Mouse (Mus musculus): ENCODE results near the gene Zcchc18. TPM values are rescaled to one million over a fixed set of nuclear protein-coding genes. Genes with fewer than 3 reads are reported as not detected.
A peak's percentile ranks its signal among the peaks of the same experiment; 100 is the strongest.

The Zcchc18 gene
- polyA plus RNA-seq, 1 experiment from 2014 or later: 39.2 TPM

DNA sequence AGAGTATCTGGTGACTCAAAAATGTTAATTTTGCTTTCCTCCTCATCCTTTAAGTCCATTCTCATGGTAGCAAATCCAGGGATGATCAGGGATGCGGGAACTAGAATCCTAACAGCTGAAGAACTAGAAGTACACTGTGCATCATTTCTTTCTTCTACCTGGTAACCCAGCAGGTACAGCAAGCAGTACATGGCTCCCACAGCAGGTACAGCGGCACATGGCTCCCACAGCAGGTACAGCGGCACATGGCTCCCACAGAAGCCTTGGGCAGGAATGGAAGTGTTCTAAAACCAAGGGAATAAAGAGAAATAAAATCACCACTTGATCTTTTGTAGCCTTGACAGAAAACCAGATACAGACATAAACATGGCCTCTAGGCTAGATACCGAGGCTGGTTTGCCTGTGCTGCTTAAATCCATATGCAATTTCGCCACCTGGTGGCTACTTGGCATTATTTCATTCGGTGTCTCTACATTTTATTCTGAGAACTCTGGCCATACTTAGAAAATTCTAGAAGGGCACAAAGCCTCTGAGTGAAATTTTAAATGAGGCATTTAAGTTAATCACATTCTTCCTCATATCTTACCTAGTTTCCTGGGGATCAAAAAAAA lies 22.2 kb downstream of the Zcchc18 start:
- no peaks in the 10 kb centered on the region for H3K4me1 ChIP-seq
- H3K9me3 ChIP-seq: no peaks in the 10 kb centered on the region
- WGBS: 58% methylated on average over 6 of the region's 6 CpGs
- no peaks in the 10 kb centered on the region for H3K27me3 ChIP-seq (replicated peaks; ENCODE audit: low read depth, poor library complexity, severe bottlenecking)
- H3K36me3 ChIP-seq (replicated peaks): peaks cover 15% of the 10 kb centered on the region
- DNase-seq (ENCODE audit: low spot score): peak; percentile 42
- H3K27ac ChIP-seq (replicated peaks): no peak overlapping the region
- H3K4me3 ChIP-seq: no peak overlapping the region

- H3K4me1 ChIP-seq: no peaks in the 10 kb centered on the region
- WGBS: 33% methylated on average over 1 of the region's 1 CpGs
- peaks cover 4% of the 10 kb centered on the region; the same call in 1 of the 2 replicates for H3K27me3 ChIP-seq (replicated peaks; ENCODE audit: low read depth, poor library complexity, severe bottlenecking)
- no peaks in the 10 kb centered on the region for H3K9me3 ChIP-seq
- no peak overlapping the region for H3K4me3 ChIP-seq
- no peaks in the 10 kb centered on the region; the same call in 1 of the 2 replicates for H3K36me3 ChIP-seq (replicated peaks)
- no peak overlapping the region for H3K27ac ChIP-seq (replicated peaks)
- DNase-seq (ENCODE audit: low spot score): peak; percentile 25
Observed at GRCm38 (mm10) chrX:137017668-137018067, 24.7 kb downstream of the Zcchc18 start.

- peak; percentile 50 for DNase-seq (ENCODE audit: low spot score)
- no peaks in the 10 kb centered on the region for H3K9me3 ChIP-seq
- H3K4me3 ChIP-seq: no peak overlapping the region
- H3K4me1 ChIP-seq: no peaks in the 10 kb centered on the region
- 14% methylated on average over 1 of the region's 1 CpGs for WGBS
- no peaks in the 10 kb centered on the region; the same call in 1 of the 2 replicates for H3K36me3 ChIP-seq (replicated peaks)
- H3K27me3 ChIP-seq (replicated peaks; ENCODE audit: low read depth, poor library complexity, severe bottlenecking): peaks cover 4% of the 10 kb centered on the region; the same call in 1 of the 2 replicates
- no peak overlapping the region for H3K27ac ChIP-seq (replicated peaks)
Observed at GRCm38 (mm10) chrX:137019310-137019709, 26.4 kb downstream of the Zcchc18 start.

- H3K4me3 ChIP-seq: no peak overlapping the region
- H3K27ac ChIP-seq (replicated peaks): no peak overlapping the region
- H3K9me3 ChIP-seq: no peaks in the 10 kb centered on the region
- H3K27me3 ChIP-seq (replicated peaks; ENCODE audit: low read depth, poor library complexity, severe bottlenecking): peaks cover 10% of the 10 kb centered on the region; the same call in 1 of the 2 replicates
- 97% methylated on average over 8 of the region's 8 CpGs for WGBS
- peaks cover 16% of the 10 kb centered on the region for H3K36me3 ChIP-seq (replicated peaks)
- no peak for DNase-seq (ENCODE audit: low spot score)
- H3K4me1 ChIP-seq: no peaks in the 10 kb centered on the region
Observed at GRCm38 (mm10) chrX:137030916-137031315, 38.0 kb downstream of the Zcchc18 start.

- no peak for DNase-seq (ENCODE audit: low spot score)
- Histone ChIP-seq H3K36me3 (replicated peaks) (peaks cover 16% of the 10 kb centered on the region), H3K27ac (replicated peaks) (no peak overlapping the region), H3K4me1 (no peaks in the 10 kb centered on the region), H3K27me3 (replicated peaks; ENCODE audit: low read depth, poor library complexity, severe bottlenecking) (peaks cover 10% of the 10 kb centered on the region; the same call in 1 of the 2 replicates), H3K9me3 (no peaks in the 10 kb centered on the region), H3K4me3 (no peak overlapping the region)
- 83% methylated on average over 5 of the region's 5 CpGs for WGBS
Observed at GRCm38 (mm10) chrX:137031726-137032125, 38.8 kb downstream of the Zcchc18 start.

GRCm38 (mm10) chrX:137034322-137034721 lies 41.4 kb downstream of the Zcchc18 start:
- WGBS: 61% methylated on average over 4 of the region's 4 CpGs
- H3K27me3 ChIP-seq (replicated peaks; ENCODE audit: low read depth, poor library complexity, severe bottlenecking): no peaks in the 10 kb centered on the region; the same call in 1 of the 2 replicates
- H3K9me3 ChIP-seq: no peaks in the 10 kb centered on the region
- no peak overlapping the region for H3K27ac ChIP-seq (replicated peaks)
- H3K36me3 ChIP-seq (replicated peaks): peaks cover 7% of the 10 kb centered on the region
- H3K4me1 ChIP-seq: no peaks in the 10 kb centered on the region
- no peak overlapping the region for H3K4me3 ChIP-seq
- DNase-seq (ENCODE audit: low spot score): no peak

GRCm38 (mm10) chrX:137037470-137037999 lies 44.6 kb downstream of the Zcchc18 start:
- no peaks in the 10 kb centered on the region for H3K9me3 ChIP-seq
- H3K4me1 ChIP-seq: no peaks in the 10 kb centered on the region
- WGBS: 16% methylated on average over 12 of the region's 12 CpGs
- H3K4me3 ChIP-seq: peak overlapping the region; percentile 63
- no peaks in the 10 kb centered on the region; the same call in 1 of the 2 replicates for H3K27me3 ChIP-seq (replicated peaks; ENCODE audit: low read depth, poor library complexity, severe bottlenecking)
- no peak for DNase-seq (ENCODE audit: low spot score)
- no peaks in the 10 kb centered on the region for H3K36me3 ChIP-seq (replicated peaks)
- peak overlapping the region; percentile 94 for H3K27ac ChIP-seq (replicated peaks)

DNA sequence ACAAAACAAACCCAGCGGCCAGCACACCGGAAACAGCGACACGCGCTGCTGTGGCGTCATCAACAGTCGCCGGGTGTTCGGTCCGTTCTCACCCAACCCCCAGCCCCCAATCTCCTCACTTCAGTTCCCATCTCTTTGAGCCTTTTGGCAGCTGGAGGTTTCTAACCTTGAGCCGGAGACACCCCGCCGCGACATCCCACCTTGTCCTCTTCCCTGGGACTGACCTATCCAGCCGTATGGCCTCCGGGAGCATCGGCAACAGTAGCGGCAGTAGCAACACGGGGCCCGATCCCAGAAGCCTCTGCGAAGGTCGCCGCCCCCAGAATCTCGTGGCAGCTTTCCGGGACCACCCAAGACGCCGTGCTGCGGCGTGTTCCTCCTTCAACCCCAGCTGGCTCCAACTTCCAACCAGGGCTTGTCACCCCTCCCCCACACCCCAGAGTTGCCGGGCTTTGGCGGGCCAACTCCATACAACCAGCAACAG lies 45.1 kb downstream of the Zcchc18 start, which contains the start of gene Slc25a53:
Gene Slc25a53 (minus strand): TSS at position 303 of the 484 bp plus-strand sequence.
- Histone ChIP-seq H3K4me3 (peak within 1 kb of the TSS; percentile 63), H3K27me3 (replicated peaks; ENCODE audit: low read depth, poor library complexity, severe bottlenecking) (no peaks in the 10 kb centered on the region; the same call in 1 of the 2 replicates), H3K4me1 (no peaks in the 10 kb centered on the region), H3K36me3 (replicated peaks) (no peaks in the 10 kb centered on the region), H3K9me3 (no peaks in the 10 kb centered on the region), H3K27ac (replicated peaks) (peak within 1 kb of the TSS; percentile 94)
- WGBS: 23% methylated on average over 31 of the region's 31 CpGs
- DNase-seq (ENCODE audit: low spot score): peak; percentile 92

GRCm38 (mm10) chrX:137038502-137038901 lies 45.5 kb downstream of the Zcchc18 start:
- H3K4me3 ChIP-seq: peak overlapping the region; percentile 63
- no peaks in the 10 kb centered on the region; the same call in 1 of the 2 replicates for H3K27me3 ChIP-seq (replicated peaks; ENCODE audit: low read depth, poor library complexity, severe bottlenecking)
- DNase-seq (ENCODE audit: low spot score): no peak
- H3K9me3 ChIP-seq: no peaks in the 10 kb centered on the region
- no peaks in the 10 kb centered on the region for H3K4me1 ChIP-seq
- no peaks in the 10 kb centered on the region for H3K36me3 ChIP-seq (replicated peaks)
- H3K27ac ChIP-seq (replicated peaks): peak overlapping the region; percentile 94
- 46% methylated on average over 7 of the region's 7 CpGs for WGBS

Other genes with a start within 250 kb of the Zcchc18 start
- 573 and 588 TPM in 2 replicates for gene Morf4l2, start 249.5 kb upstream of the Zcchc18 start, polyA plus RNA-seq (2016; fragmentation: Nextera tagmentation; extraction: Ambion mirVana)
- 0.08 TPM in 1 of 2 replicates, not detected in the other for gene Glra4, start 213.0 kb upstream of the Zcchc18 start, polyA plus RNA-seq (2016; fragmentation: Nextera tagmentation; extraction: Ambion mirVana)
- gene Plp1, start 170.5 kb upstream of the Zcchc18 start, polyA plus RNA-seq (2016; fragmentation: Nextera tagmentation; extraction: Ambion mirVana): 11.4 and 11.7 TPM in 2 replicates
- 0.35 and 0.56 TPM in 2 replicates for gene Rab9b, start 124.4 kb upstream of the Zcchc18 start, polyA plus RNA-seq (2016; fragmentation: Nextera tagmentation; extraction: Ambion mirVana)
- not detected in 2 replicates for gene H2bfm, start 65.8 kb upstream of the Zcchc18 start, polyA plus RNA-seq (2016; fragmentation: Nextera tagmentation; extraction: Ambion mirVana)
- gene Tmsb15b2, start 17.7 kb upstream of the Zcchc18 start, polyA plus RNA-seq (2016; fragmentation: Nextera tagmentation; extraction: Ambion mirVana): 50.6 and 62.9 TPM in 2 replicates
- 4.7 and 5.7 TPM in 2 replicates for gene Tmsb15l, start 16.3 kb upstream of the Zcchc18 start, polyA plus RNA-seq (2016; fragmentation: Nextera tagmentation; extraction: Ambion mirVana)
- gene Tmsb15b1, start 16.3 kb upstream of the Zcchc18 start, polyA plus RNA-seq (2016; fragmentation: Nextera tagmentation; extraction: Ambion mirVana): 22.7 and 25.2 TPM in 2 replicates
- gene Slc25a53, start 45.1 kb downstream of the Zcchc18 start, polyA plus RNA-seq (2016; fragmentation: Nextera tagmentation; extraction: Ambion mirVana): 14.0 and 14.3 TPM in 2 replicates
- gene Fam199x, start 56.4 kb downstream of the Zcchc18 start, polyA plus RNA-seq (2016; fragmentation: Nextera tagmentation; extraction: Ambion mirVana): 16.6 and 16.9 TPM in 2 replicates
- gene Esx1, start 128.9 kb downstream of the Zcchc18 start, polyA plus RNA-seq (2016; fragmentation: Nextera tagmentation; extraction: Ambion mirVana): not detected in 2 replicates